8 mouse cellular contexts compared by ENCODE assay signal in genomic region chr7:24400082-24400452, GRCm38 (mm10). TPM values are rescaled to one million over a fixed set of nuclear protein-coding genes. Genes with fewer than 3 reads are reported as not detected.
DNase-seq lines count a peak whose midpoint lies in the region; ATAC-seq and TF ChIP-seq lines count a peak whose summit lies in the region.

No protein-coding gene starts in this region.

- no peak for DNase-seq in cerebellum, adult 2 months
- DNase-seq in neural tube, embryonic 11.5 days (ENCODE audit: low spot score): no peak
- no peak for DNase-seq in neural tube, embryonic 10.5 days (ENCODE audit: extremely low spot score, low spot score)
- no peak for DNase-seq in limb, embryonic 14.5 days (ENCODE audit: low spot score)
- no peak for DNase-seq in layer of hippocampus, postnatal 14 days (ENCODE audit: low spot score in 2 of 2)
- no peak for DNase-seq in thymus, postnatal 10 days (ENCODE audit: low spot score in 2 of 2)

- H3K36me3 ChIP-seq in neural tube, embryonic 11.5 days (ENCODE audit: control insufficient read depth, insufficient read depth, low read length): peaks cover 4% of the 10 kb centered on the region; the same call in 1 of the 2 replicates
- 0 out of 2 replicates have a peak, but pooled peaks cover 11% of the 10 kb centered on the region for H3K36me3 ChIP-seq in limb, embryonic 14.5 days (ENCODE audit: control insufficient read depth, insufficient read depth, low read length)
- H3K36me3 ChIP-seq in stomach, embryonic 16.5 days (ENCODE audit: control insufficient read depth, insufficient read depth, low read length): peaks cover 10% of the 10 kb centered on the region; the same call in 1 of the 2 replicates

- peaks cover 13% of the 10 kb centered on the region for H3K4me1 ChIP-seq in cerebellum, adult 2 months (ENCODE audit: control insufficient read depth, insufficient read depth, low read length)
- H3K4me1 ChIP-seq in neural tube, embryonic 11.5 days (ENCODE audit: control insufficient read depth, insufficient read depth, low read length): no peaks in the 10 kb centered on the region
- H3K4me1 ChIP-seq in limb, embryonic 14.5 days (ENCODE audit: control insufficient read depth, insufficient read depth, low read length): peaks cover under 1% of the 10 kb centered on the region
- peaks cover 10% of the 10 kb centered on the region for H3K4me1 ChIP-seq in stomach, embryonic 16.5 days (ENCODE audit: control insufficient read depth, insufficient read depth, low read length)

- under 1% methylated on average over 3 of the region's 3 CpGs for WGBS in cerebellum, adult 2 months
- WGBS in neural tube, embryonic 11.5 days: 23% methylated on average over 3 of the region's 3 CpGs
- 5% methylated on average over 3 of the region's 3 CpGs for WGBS in limb, embryonic 14.5 days
- 17% methylated on average over 3 of the region's 3 CpGs for WGBS in stomach, embryonic 16.5 days

- H3K9ac ChIP-seq in neural tube, embryonic 11.5 days (ENCODE audit: low read length): peak overlapping the region; percentile 75
- H3K9ac ChIP-seq in limb, embryonic 14.5 days (ENCODE audit: low read depth, low read length, severe bottlenecking): peak overlapping the region; percentile 55
- peak overlapping the region; percentile 83 for H3K9ac ChIP-seq in stomach, embryonic 16.5 days (ENCODE audit: low read length)

- peak overlapping the region; percentile 58 for H3K4me2 ChIP-seq in neural tube, embryonic 11.5 days (ENCODE audit: low read depth)
- H3K4me2 ChIP-seq in limb, embryonic 14.5 days (replicated peaks; ENCODE audit: low read depth, low read length, severe bottlenecking): peak overlapping the region; percentile 61
- H3K4me2 ChIP-seq in stomach, embryonic 16.5 days (ENCODE audit: low read depth, low read length): peak overlapping the region; percentile 55

- H3K9me3 ChIP-seq in neural tube, embryonic 11.5 days (ENCODE audit: control insufficient read depth, low read length): no peaks in the 10 kb centered on the region; the same call in 1 of the 2 replicates
- no peaks in the 10 kb centered on the region for H3K9me3 ChIP-seq in limb, embryonic 14.5 days (ENCODE audit: control insufficient read depth, low read length)
- peaks cover 4% of the 10 kb centered on the region; the same call in 1 of the 2 replicates for H3K9me3 ChIP-seq in stomach, embryonic 16.5 days (replicated peaks; ENCODE audit: control insufficient read depth, low read length)

- H3K27ac ChIP-seq in cerebellum, adult 2 months (ENCODE audit: insufficient read depth, low read length): peak overlapping the region; percentile 25; the same call in 1 of the 2 replicates
- H3K27ac ChIP-seq in neural tube, embryonic 11.5 days (ENCODE audit: low read depth, low read length): peak overlapping the region; percentile 91
- H3K27ac ChIP-seq in limb, embryonic 14.5 days (replicated peaks; ENCODE audit: low read depth, low read length): peak overlapping the region; percentile 81
- peak overlapping the region; percentile 97 for H3K27ac ChIP-seq in stomach, embryonic 16.5 days (ENCODE audit: low read length)

- ATAC-seq in cerebellum, adult (ENCODE audit: insufficient number of reproducible peaks, low FRiP score, low TSS enrichment): no peak
- ATAC-seq in neural tube, embryonic 11.5 days (ENCODE audit: insufficient read depth, low FRiP score, low TSS enrichment): no peak; the same call in 1 of the 2 replicates
- no peak for ATAC-seq in limb, embryonic 14.5 days (ENCODE audit: low FRiP score, low read depth)
- ATAC-seq in stomach, embryonic 16.5 days (ENCODE audit: insufficient read depth, low FRiP score): no peak; the same call in 1 of the 2 replicates

- H3K27me3 ChIP-seq in cerebellum, adult 2 months (ENCODE audit: control insufficient read depth, insufficient read depth, low read length): no peaks in the 10 kb centered on the region
- no peaks in the 10 kb centered on the region for H3K27me3 ChIP-seq in neural tube, embryonic 11.5 days (ENCODE audit: control insufficient read depth, insufficient read depth, low read length)
- H3K27me3 ChIP-seq in limb, embryonic 14.5 days (ENCODE audit: control insufficient read depth, insufficient read depth, low read length): no peaks in the 10 kb centered on the region
- no peaks in the 10 kb centered on the region for H3K27me3 ChIP-seq in stomach, embryonic 16.5 days (ENCODE audit: control insufficient read depth, insufficient read depth, low read length)

- TF ChIP-seq POLR2A in cerebellum, adult 2 months (IDR thresholded peaks at IDR 0.05; ENCODE audit: borderline replicate concordance, insufficient read depth, low read length): no peak
- no peak for TF ChIP-seq POLR2A in limb, embryonic 14.5 days (IDR thresholded peaks at IDR 0.05; ENCODE audit: borderline replicate concordance, extremely low read depth, insufficient read depth, insufficient read length)

- no peak for TF ChIP-seq CTCF in cerebellum, adult 2 months (IDR thresholded peaks at IDR 0.05; ENCODE audit: borderline replicate concordance, insufficient read depth, low read depth, low read length)

- H3K4me3 ChIP-seq in cerebellum, adult 2 months (replicated peaks; ENCODE audit: insufficient read depth, low read depth, low read length): peak overlapping the region; percentile 62
- H3K4me3 ChIP-seq in neural tube, embryonic 11.5 days (ENCODE audit: low read depth, low read length): peak overlapping the region; percentile 61
- H3K4me3 ChIP-seq in limb, embryonic 14.5 days (replicated peaks; ENCODE audit: low read length): peak overlapping the region; percentile 51
- H3K4me3 ChIP-seq in stomach, embryonic 16.5 days (replicated peaks; ENCODE audit: low read length): peak overlapping the region; percentile 65

RNA-seq across cellular contexts. Expression of gene Smg9, which starts 0.6 kb away (rescaled TPM):
- polyA plus RNA-seq in cerebellum, adult 2 months (2012; rRNA removed): 89.3 and 95.5 TPM in 2 replicates
- 21.8 and 27.3 TPM in 2 replicates for polyA plus RNA-seq in neural tube, embryonic 11.5 days (2014; fragmentation: Nextera tagmentation; extraction: Ambion mirVana)
- 44.3 and 53.4 TPM in 2 replicates for polyA plus RNA-seq in limb, embryonic 14.5 days (2012; rRNA removed)
- 21.0 and 23.2 TPM in 2 replicates for polyA plus RNA-seq in limb, embryonic 14.5 days (2014; fragmentation: Nextera tagmentation; extraction: Ambion mirVana)
- 19.5 and 21.3 TPM in 2 replicates for polyA plus RNA-seq in stomach, embryonic 16.5 days (2015; fragmentation: Nextera tagmentation; extraction: Ambion mirVana)
- total RNA-seq in layer of hippocampus, postnatal 14 days (2021): 10 to 100 TPM; 29.1 to 33.8 TPM

RNA-seq across cellular contexts. Expression of gene Kcnn4, which starts 30.0 kb away (rescaled TPM):
- 0.49 and 0.59 TPM in 2 replicates for polyA plus RNA-seq in cerebellum, adult 2 months (2012; rRNA removed)
- polyA plus RNA-seq in neural tube, embryonic 11.5 days (2014; fragmentation: Nextera tagmentation; extraction: Ambion mirVana): 2.4 and 3.8 TPM in 2 replicates
- 2.4 and 3.3 TPM in 2 replicates for polyA plus RNA-seq in limb, embryonic 14.5 days (2012; rRNA removed)
- 1.8 and 2.4 TPM in 2 replicates for polyA plus RNA-seq in limb, embryonic 14.5 days (2014; fragmentation: Nextera tagmentation; extraction: Ambion mirVana)
- polyA plus RNA-seq in stomach, embryonic 16.5 days (2015; fragmentation: Nextera tagmentation; extraction: Ambion mirVana): 7.4 and 8.5 TPM in 2 replicates
- under 1 TPM; 0.41 to 0.81 TPM for total RNA-seq in layer of hippocampus, postnatal 14 days (2021)

RNA-seq across cellular contexts. Expression of gene Lypd5, which starts 51.1 kb away (rescaled TPM):
- polyA plus RNA-seq in cerebellum, adult 2 months (2012; rRNA removed): not detected in 2 replicates
- not detected in 2 replicates for polyA plus RNA-seq in neural tube, embryonic 11.5 days (2014; fragmentation: Nextera tagmentation; extraction: Ambion mirVana)
- polyA plus RNA-seq in limb, embryonic 14.5 days (2012; rRNA removed): 0.09 and 0.50 TPM in 2 replicates
- 0.62 and 3.1 TPM in 2 replicates for polyA plus RNA-seq in limb, embryonic 14.5 days (2014; fragmentation: Nextera tagmentation; extraction: Ambion mirVana)
- polyA plus RNA-seq in stomach, embryonic 16.5 days (2015; fragmentation: Nextera tagmentation; extraction: Ambion mirVana): 11.6 and 36.4 TPM in 2 replicates
- total RNA-seq in layer of hippocampus, postnatal 14 days (2021): not detected

RNA-seq across cellular contexts. Expression of gene Irgc1, which starts 52.0 kb away (rescaled TPM):
- not detected in 2 replicates for polyA plus RNA-seq in cerebellum, adult 2 months (2012; rRNA removed)
- not detected in 2 replicates for polyA plus RNA-seq in neural tube, embryonic 11.5 days (2014; fragmentation: Nextera tagmentation; extraction: Ambion mirVana)
- 0.06 TPM in 1 of 2 replicates, not detected in the other for polyA plus RNA-seq in limb, embryonic 14.5 days (2012; rRNA removed)
- polyA plus RNA-seq in limb, embryonic 14.5 days (2014; fragmentation: Nextera tagmentation; extraction: Ambion mirVana): not detected in 2 replicates
- polyA plus RNA-seq in stomach, embryonic 16.5 days (2015; fragmentation: Nextera tagmentation; extraction: Ambion mirVana): 0.17 and 0.26 TPM in 2 replicates
- not detected for total RNA-seq in layer of hippocampus, postnatal 14 days (2021)

Comparison
In these comparisons a context has a peak if more than half of its experiments do, and no peak if none do; other contexts are left out.
1. H3K27ac ChIP-seq: peak in every context shown above with its lines; median percentile 97 in stomach, embryonic 16.5 days; 91 in neural tube, embryonic 11.5 days; 81 in limb, embryonic 14.5 days; 25 in cerebellum, adult 2 months.